Mouse (Mus musculus) embryonic facial prominence, embryonic 11.5 days (tissue): ENCODE measurements at regions not wholly inside any gene's neighbourhood (a gene's known extent, or its start where the extent isn't known, plus 50 kb on each side); places are given as distances from the start of the nearest gene placed in this dataset.

Source experiments
- ATAC-seq: fragments of 200-750 bp; cut with Nextera tagmentation; replicated peaks from 2 replicates; pipeline ENCODE4 v1.8.0; 2017; ENCODE audit warnings: low read depth; ENCODE audit not compliant: insufficient number of reproducible peaks, low FRiP score, low TSS enrichment
- DNase-seq: peaks from one replicate; pipeline ENCODE4 v3.0.0-alpha.2; 2015; ENCODE audit warnings: low spot score
- H3K27ac ChIP-seq: fragments of 300-500 bp; sonication (generic); replicated peaks from 2 replicates; pipeline ENCODE4 v1.5.1; 2014; ENCODE audit warnings: mild to moderate bottlenecking, low read depth, low read length, control low read depth
- H3K27me3 ChIP-seq: fragments of 300-500 bp; sonication (generic); 2 replicates; pipeline ENCODE4 v1.6.1; 2014; ENCODE audit warnings: mild to moderate bottlenecking, low read length, moderate library complexity, mixed read lengths; ENCODE audit not compliant: control insufficient read depth, insufficient read depth
- H3K36me3 ChIP-seq: fragments of 300-500 bp; sonication (generic); replicated peaks from 2 replicates; pipeline ENCODE4 v1.6.1; 2014; ENCODE audit warnings: low read depth, mild to moderate bottlenecking, low read length, moderate library complexity, mixed read lengths; ENCODE audit not compliant: control insufficient read depth, insufficient read depth
- H3K4me1 ChIP-seq: fragments of 300-500 bp; sonication (generic); 2 replicates; pipeline ENCODE4 v1.6.1; 2014; ENCODE audit warnings: low read length, mixed read lengths; ENCODE audit not compliant: control insufficient read depth, insufficient read depth
- H3K4me2 ChIP-seq: fragments of 300-500 bp; sonication (generic); 2 replicates; pipeline ENCODE4 v1.6.1; 2014; ENCODE audit warnings: low read depth, mild to moderate bottlenecking, control low read depth, low read length, moderate library complexity
- H3K4me3 ChIP-seq: fragments of 300-500 bp; sonication (generic); 2 replicates; pipeline ENCODE4 v1.5.1; 2014; ENCODE audit warnings: low read depth, low read length, control low read depth
- H3K9ac ChIP-seq: fragments of 300-500 bp; sonication (generic); replicated peaks from 2 replicates; pipeline ENCODE4 v1.6.1; 2014; ENCODE audit warnings: mild to moderate bottlenecking, control low read depth, low read length
- H3K9me3 ChIP-seq: fragments of 300-500 bp; sonication (generic); replicated peaks from 2 replicates; pipeline ENCODE4 v1.6.1; 2016; ENCODE audit warnings: mild to moderate bottlenecking, low read length, inconsistent platforms, mixed read lengths; ENCODE audit not compliant: control insufficient read depth
- WGBS: fragments of 180-500 bp; shearing (Covaris S2); extraction: QIAGEN DNeasy Blood & Tissue Kit; methylation state at CpG from one replicate; pipeline ENCODE4 v1.1.7; 2014; 5-methylcytosine and 5-hydroxymethylcytosine counted together

DNA sequence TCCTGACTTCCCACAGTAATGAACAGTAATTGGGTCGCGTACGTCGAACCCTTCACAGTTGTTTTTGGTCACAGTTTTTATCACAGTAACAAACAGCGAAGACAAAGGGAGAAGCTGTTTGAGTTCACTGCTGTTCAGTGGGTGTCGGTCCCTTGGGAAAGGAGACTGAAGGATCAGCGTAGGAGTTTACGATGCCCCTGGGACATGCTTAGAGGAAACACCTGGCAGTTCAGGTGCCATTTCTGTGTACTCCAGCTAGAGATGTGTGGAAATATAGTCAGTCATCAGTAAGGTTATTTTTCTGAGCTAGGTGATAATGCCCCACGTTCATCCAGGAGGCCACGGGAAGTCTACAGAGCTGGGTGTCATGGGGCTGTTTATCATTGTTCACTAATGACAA, 91.3 kb downstream of the Aldh8a1 start:
- no peak overlapping the region for H3K9ac ChIP-seq
- no peaks in the 10 kb centered on the region for H3K27me3 ChIP-seq
- H3K4me1 ChIP-seq: no peaks in the 10 kb centered on the region; the same call in 1 of the 2 replicates
- H3K9me3 ChIP-seq: no peaks in the 10 kb centered on the region
- no peaks in the 10 kb centered on the region for H3K36me3 ChIP-seq
- H3K4me3 ChIP-seq: no peak overlapping the region
- DNase-seq: no peak
- no peak overlapping the region for H3K4me2 ChIP-seq
- ATAC-seq: no peak
- WGBS: 60% methylated on average over 10 of the region's 10 CpGs
- H3K27ac ChIP-seq: no peak overlapping the region

DNA sequence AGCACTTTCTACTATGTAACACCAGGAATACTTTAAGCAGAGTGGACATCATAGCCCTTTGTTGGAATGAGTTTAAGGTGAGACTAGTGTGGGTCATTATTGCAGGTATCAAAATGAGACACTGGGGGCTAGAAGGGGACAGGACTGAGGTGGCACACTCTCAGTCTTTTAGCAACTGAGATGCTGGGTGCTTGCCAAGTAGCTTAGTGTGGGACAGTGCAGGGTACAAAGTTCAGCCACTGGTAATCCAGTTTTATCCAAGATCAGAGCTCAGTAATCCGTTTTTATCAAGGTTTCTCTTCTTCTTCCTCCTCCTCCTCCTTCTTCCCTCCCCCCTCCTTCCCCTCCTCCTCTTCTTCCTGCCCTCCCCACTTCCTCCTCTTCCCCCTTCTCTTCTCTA, 92.9 kb downstream of the Aldh8a1 start:
- Histone ChIP-seq H3K4me2 (no peak overlapping the region), H3K4me3 (no peak overlapping the region), H3K36me3 (no peaks in the 10 kb centered on the region), H3K4me1 (no peaks in the 10 kb centered on the region; the same call in 1 of the 2 replicates), H3K27ac (no peak overlapping the region), H3K27me3 (no peaks in the 10 kb centered on the region), H3K9me3 (no peaks in the 10 kb centered on the region), H3K9ac (no peak overlapping the region)
- no peak for DNase-seq
- 28% methylated on average over 1 of the region's 1 CpGs for WGBS
- ATAC-seq: no peak

- no peak overlapping the region for H3K4me3 ChIP-seq
- no peak overlapping the region for H3K4me2 ChIP-seq
- H3K9ac ChIP-seq: no peak overlapping the region
- H3K27me3 ChIP-seq: no peaks in the 10 kb centered on the region
- no peak overlapping the region for H3K27ac ChIP-seq
- H3K4me1 ChIP-seq: no peaks in the 10 kb centered on the region; the same call in 1 of the 2 replicates
- ATAC-seq (no peak), DNase-seq (no peak)
- no peaks in the 10 kb centered on the region for H3K36me3 ChIP-seq
- WGBS: 71% methylated on average over 20 of the region's 20 CpGs
- no peaks in the 10 kb centered on the region for H3K9me3 ChIP-seq
These were observed 93.5 kb downstream of the Aldh8a1 start for GRCm38 (mm10) chr10:21470589-21470988.

DNA sequence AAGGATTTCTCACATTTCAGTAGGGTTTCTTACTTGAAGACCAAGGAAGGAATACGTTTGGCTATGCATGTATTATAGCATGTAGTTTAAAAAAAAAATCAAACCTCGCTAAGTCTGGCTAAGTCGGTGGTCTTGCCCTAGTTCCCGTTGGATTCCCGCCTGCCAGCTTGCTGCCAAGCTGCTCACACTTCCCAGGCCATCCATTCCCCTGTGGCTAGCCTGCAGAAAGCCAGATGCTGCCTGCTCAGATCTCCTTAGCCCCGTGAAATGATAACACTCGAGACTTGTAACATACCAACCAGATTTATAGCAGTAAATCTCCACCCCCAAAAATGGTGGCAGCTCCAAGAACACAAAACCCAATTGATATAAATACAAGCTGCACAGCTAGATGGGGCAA, 97.2 kb downstream of the Aldh8a1 start:
- H3K4me2 ChIP-seq: no peak overlapping the region
- no peak overlapping the region for H3K9ac ChIP-seq
- no peaks in the 10 kb centered on the region for H3K36me3 ChIP-seq
- H3K9me3 ChIP-seq: no peaks in the 10 kb centered on the region
- no peaks in the 10 kb centered on the region for H3K4me1 ChIP-seq
- H3K27ac ChIP-seq: no peak overlapping the region
- DNase-seq (no peak), ATAC-seq (no peak)
- 71% methylated on average over 7 of the region's 7 CpGs for WGBS
- H3K27me3 ChIP-seq: no peaks in the 10 kb centered on the region
- no peak overlapping the region for H3K4me3 ChIP-seq

- no peak overlapping the region for H3K4me3 ChIP-seq
- H3K4me1 ChIP-seq: no peaks in the 10 kb centered on the region
- H3K36me3 ChIP-seq: no peaks in the 10 kb centered on the region
- H3K27me3 ChIP-seq: no peaks in the 10 kb centered on the region
- WGBS: 93% methylated on average over 3 of the region's 3 CpGs
- H3K4me2 ChIP-seq: no peak overlapping the region
- no peak for DNase-seq
- no peak overlapping the region for H3K9ac ChIP-seq
- no peak overlapping the region for H3K27ac ChIP-seq
- no peaks in the 10 kb centered on the region for H3K9me3 ChIP-seq
- ATAC-seq: no peak
These were observed 100.9 kb downstream of the Aldh8a1 start for GRCm38 (mm10) chr10:21478004-21478403.

DNA sequence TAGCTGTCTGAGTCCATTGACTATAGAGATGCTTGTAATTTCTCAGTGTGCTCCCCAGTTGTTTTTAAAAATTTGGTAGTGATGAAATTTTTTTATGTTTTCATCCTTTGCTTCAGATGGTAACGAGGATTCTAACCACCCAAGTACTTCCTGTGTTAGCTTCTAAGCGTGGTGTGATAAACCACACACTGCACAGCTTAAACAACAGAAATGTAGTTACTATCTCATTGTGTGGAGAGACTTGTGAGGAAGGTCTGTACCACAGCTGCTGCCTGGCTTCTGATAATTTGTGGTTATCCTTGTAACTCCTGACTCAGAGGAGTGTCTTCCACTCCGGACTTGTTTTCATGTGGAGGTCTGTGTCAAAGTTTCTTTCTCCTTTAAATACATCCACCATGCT, 102.3 kb downstream of the Aldh8a1 start:
- DNase-seq: no peak
- WGBS: 88% methylated on average over 3 of the region's 3 CpGs
- no peaks in the 10 kb centered on the region for H3K9me3 ChIP-seq
- H3K4me3 ChIP-seq: no peak overlapping the region
- no peak overlapping the region for H3K4me2 ChIP-seq
- no peak overlapping the region for H3K9ac ChIP-seq
- ATAC-seq: no peak
- no peaks in the 10 kb centered on the region for H3K36me3 ChIP-seq
- H3K4me1 ChIP-seq: no peaks in the 10 kb centered on the region
- no peak overlapping the region for H3K27ac ChIP-seq
- H3K27me3 ChIP-seq: no peaks in the 10 kb centered on the region

GRCm38 (mm10) chr10:21481255-21481654, 104.2 kb downstream of the Aldh8a1 start:
- Histone ChIP-seq H3K36me3 (no peaks in the 10 kb centered on the region), H3K4me3 (no peak overlapping the region), H3K9ac (no peak overlapping the region), H3K27ac (no peak overlapping the region), H3K4me1 (no peaks in the 10 kb centered on the region), H3K27me3 (no peaks in the 10 kb centered on the region), H3K4me2 (no peak overlapping the region), H3K9me3 (no peaks in the 10 kb centered on the region)
- no peak for DNase-seq
- no peak for ATAC-seq
- 92% methylated on average over 3 of the region's 3 CpGs for WGBS

DNA sequence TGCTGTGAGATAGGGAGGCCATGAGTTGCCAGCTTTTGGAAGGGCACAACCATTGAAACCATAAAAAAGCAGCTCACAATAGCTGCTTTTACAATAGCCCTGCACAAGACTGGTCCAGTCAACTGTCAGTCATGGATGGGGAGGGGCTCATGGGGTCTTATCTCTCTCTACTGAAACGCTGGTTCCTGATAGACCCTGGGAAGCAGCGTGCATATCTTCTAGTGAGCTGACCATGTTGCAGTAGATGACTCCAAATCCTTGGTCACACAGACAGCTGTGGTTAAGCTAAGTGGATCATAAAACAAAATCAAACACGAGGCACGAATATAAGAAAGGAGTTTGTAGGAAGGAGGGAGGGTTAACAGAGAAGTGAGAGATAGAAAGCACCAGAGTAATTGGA, 105.0 kb downstream of the Aldh8a1 start:
- Histone ChIP-seq H3K9ac (no peak overlapping the region), H3K36me3 (no peaks in the 10 kb centered on the region), H3K4me2 (no peak overlapping the region), H3K27ac (no peak overlapping the region), H3K9me3 (no peaks in the 10 kb centered on the region), H3K4me3 (no peak overlapping the region), H3K4me1 (no peaks in the 10 kb centered on the region), H3K27me3 (no peaks in the 10 kb centered on the region)
- no peak for DNase-seq
- WGBS: 78% methylated on average over 4 of the region's 4 CpGs
- no peak for ATAC-seq
